Mouse (Mus musculus) embryonic fibroblast, embryonic 13.5 days (primary cell): Measurements from ENCODE around the gene S100pbp.

ENCODE experiments used
- CTCF ChIP-seq: IDR thresholded peaks from 2 replicates; pipeline ENCODE4 v1.5.1; 2011; ENCODE audit warnings: mild to moderate bottlenecking, control low read depth, low read length, moderate library complexity, borderline replicate concordance; ENCODE audit not compliant: insufficient read depth
- POLR2A ChIP-seq: IDR thresholded peaks from 2 replicates; pipeline ENCODE4 v1.6.1; 2011; ENCODE audit warnings: low read depth, mild to moderate bottlenecking, control low read depth, low read length, moderate library complexity

DNA sequence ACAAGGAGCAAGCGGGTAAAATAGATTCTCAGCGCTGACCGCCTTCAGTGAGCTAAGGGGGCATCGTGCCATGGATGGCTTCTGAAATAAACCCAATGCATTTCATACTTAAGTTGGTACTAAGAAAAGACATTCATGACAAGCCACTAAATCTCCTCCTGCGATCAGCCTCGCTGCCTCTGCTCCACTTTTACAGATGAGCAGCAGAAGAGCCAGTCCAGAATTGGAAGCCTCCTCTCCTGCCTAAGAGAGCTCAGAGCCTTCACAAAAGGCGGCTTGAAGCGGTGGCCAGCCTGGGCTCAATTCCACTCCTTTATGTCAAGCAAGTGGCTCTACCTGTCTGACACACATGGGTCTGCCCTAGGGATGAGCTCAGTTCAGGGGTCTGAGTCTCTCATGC is 72.8 kb downstream of the S100pbp start:
- TF ChIP-seq CTCF: no peak
- TF ChIP-seq POLR2A: no peak
